Mouse (Mus musculus) forebrain, embryonic 16.5 days (tissue): Measurements from ENCODE around the gene Klhl36. TPM values are rescaled to one million over a fixed set of nuclear protein-coding genes. Genes with fewer than 3 reads are reported as not detected.

Experiments used
- ATAC-seq: fragments of 200-750 bp; cut with Nextera tagmentation; 2 replicates; pipeline ENCODE4 v1.8.0; 2017; ENCODE audit warnings: mild to moderate bottlenecking, moderate library complexity
- H3K27ac ChIP-seq: fragments of 300-500 bp; sonication (generic); 2 replicates; pipeline ENCODE4 v1.5.1; 2014; ENCODE audit warnings: low read length, control low read depth
- H3K27me3 ChIP-seq: fragments of 300-500 bp; sonication (generic); replicated peaks from 2 replicates; pipeline ENCODE4 v1.6.1; 2014; ENCODE audit warnings: low read length; ENCODE audit not compliant: control insufficient read depth, insufficient read depth
- H3K36me3 ChIP-seq: fragments of 300-500 bp; sonication (generic); 2 replicates; pipeline ENCODE4 v1.6.1; 2014; ENCODE audit not compliant: control insufficient read depth, insufficient read depth
- H3K4me1 ChIP-seq: fragments of 300-500 bp; sonication (generic); replicated peaks from 2 replicates; pipeline ENCODE4 v1.6.1; 2014; ENCODE audit warnings: low read length; ENCODE audit not compliant: control insufficient read depth, insufficient read depth
- H3K4me2 ChIP-seq: fragments of 300-500 bp; sonication (generic); 2 replicates; pipeline ENCODE4 v1.6.1; 2014; ENCODE audit warnings: mild to moderate bottlenecking, low read length, control low read depth
- H3K4me3 ChIP-seq: fragments of 300-500 bp; sonication (generic); replicated peaks from 2 replicates; pipeline ENCODE4 v1.5.1; 2014; ENCODE audit warnings: mild to moderate bottlenecking, low read length, control low read depth
- H3K9ac ChIP-seq: fragments of 300-500 bp; sonication (generic); replicated peaks from 2 replicates; pipeline ENCODE4 v1.6.1; 2014; ENCODE audit warnings: low read depth, low read length, control low read depth
- H3K9me3 ChIP-seq: fragments of 300-500 bp; sonication (generic); 2 replicates; pipeline ENCODE4 v1.6.1; 2016; ENCODE audit warnings: low read length; ENCODE audit not compliant: control insufficient read depth
- WGBS: fragments of 180-500 bp; shearing (Covaris S2); extraction: QIAGEN DNeasy Blood & Tissue Kit; methylation state at CpG from one replicate; pipeline ENCODE4 v1.1.7; 2014; 5-methylcytosine and 5-hydroxymethylcytosine counted together
- polyA plus RNA-seq: library from polyadenylated mRNA; unstranded; fragments of >200 nt; fragmentation: Nextera tagmentation; extraction: Ambion mirVana; gene quantifications from 2 replicates; pipeline ENCODE4 v1.2.1, GENCODE M21; 2015

Klhl36 gene
- polyA plus RNA-seq, 1 experiment from 2014 or later: 19.1 TPM

DNA sequence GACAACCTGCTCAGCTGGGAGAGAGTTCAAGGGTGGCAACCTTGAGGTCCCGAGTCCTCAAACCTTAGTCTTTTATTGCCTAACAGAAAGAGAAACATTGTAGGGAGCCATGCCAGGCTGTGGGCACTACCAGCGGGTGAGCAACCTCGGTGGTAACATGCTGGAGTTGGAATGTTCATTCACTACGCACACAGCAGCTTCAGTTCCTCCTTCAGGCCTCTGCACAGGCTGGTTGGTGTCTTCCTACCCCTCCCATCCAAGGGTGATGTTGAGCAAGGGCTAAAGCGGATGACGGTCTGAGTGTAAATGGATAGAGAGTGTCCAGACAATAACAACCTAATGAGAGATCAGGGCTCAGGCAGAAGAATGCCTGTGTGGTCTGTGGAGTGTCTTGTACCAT, 4.3 kb upstream of the Klhl36 start:
- Histone ChIP-seq H3K4me1 (peaks cover 8% of the 10 kb centered on the region), H3K27ac (no peak overlapping the region), H3K36me3 (no peaks in the 10 kb centered on the region), H3K9me3 (no peaks in the 10 kb centered on the region), H3K27me3 (no peaks in the 10 kb centered on the region), H3K9ac (no peak overlapping the region), H3K4me3 (no peak overlapping the region), H3K4me2 (no peak overlapping the region)
- ATAC-seq: no peak
- WGBS: 68% methylated on average over 6 of the region's 6 CpGs

DNA sequence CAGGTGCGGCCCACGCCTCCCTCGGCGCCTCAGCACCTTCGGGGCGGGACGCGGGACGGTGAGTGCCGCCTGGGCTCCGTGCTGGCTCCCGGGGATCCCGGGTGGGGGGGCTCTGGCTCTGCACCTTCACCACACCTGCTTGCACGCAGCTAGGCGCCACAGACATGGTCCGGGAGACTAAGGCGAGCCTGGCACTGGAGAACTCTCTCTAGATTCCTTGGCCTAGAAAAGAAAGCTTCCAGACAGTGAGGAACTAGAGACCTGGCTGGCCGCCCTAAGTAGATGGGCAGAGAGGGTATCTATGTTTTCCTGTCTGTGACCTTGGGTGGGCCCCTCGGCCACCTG, 296 bp downstream of the Klhl36 start:
- peak overlapping the region; percentile 90 for H3K9ac ChIP-seq
- no peaks in the 10 kb centered on the region for H3K27me3 ChIP-seq
- H3K36me3 ChIP-seq: no peaks in the 10 kb centered on the region
- WGBS: 0% methylated on average over 19 of the region's 19 CpGs
- peaks cover 14% of the 10 kb centered on the region for H3K4me1 ChIP-seq
- no peak; the same call in 1 of the 2 replicates for ATAC-seq
- H3K9me3 ChIP-seq: no peaks in the 10 kb centered on the region
- H3K4me2 ChIP-seq: peak overlapping the region; percentile 87
- H3K27ac ChIP-seq: peak overlapping the region; percentile 44; the same call in 1 of the 2 replicates
- H3K4me3 ChIP-seq: peak overlapping the region; percentile 77

DNA sequence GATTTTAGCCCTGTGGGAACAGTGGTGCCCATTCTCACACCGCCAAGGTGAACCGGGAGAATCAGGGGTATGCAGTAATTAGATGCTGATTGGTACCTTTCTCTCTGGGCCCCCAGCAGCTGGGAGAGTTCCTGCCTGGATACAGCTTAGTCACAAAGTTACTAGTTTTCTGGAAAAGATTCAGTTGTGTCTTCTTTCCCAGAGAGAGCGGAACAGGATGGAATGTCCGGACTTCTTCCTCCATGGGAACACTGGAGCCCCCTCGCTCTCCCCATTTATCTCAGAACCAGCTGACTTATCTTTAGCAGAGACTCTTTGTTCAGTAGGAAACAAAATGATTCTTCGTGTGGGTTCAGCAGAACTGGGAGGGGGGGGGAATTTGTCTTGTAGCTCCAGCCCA, 683 bp downstream of the Klhl36 start:
- no peaks in the 10 kb centered on the region for H3K9me3 ChIP-seq
- H3K4me3 ChIP-seq: peak overlapping the region; percentile 77
- ATAC-seq: 0 out of 2 replicates have a peak, but pooled peaks have one; percentile 2
- H3K4me2 ChIP-seq: peak overlapping the region; percentile 87
- WGBS: 10% methylated on average over 6 of the region's 6 CpGs
- peaks cover 14% of the 10 kb centered on the region for H3K4me1 ChIP-seq
- no peak overlapping the region for H3K27ac ChIP-seq
- H3K36me3 ChIP-seq: no peaks in the 10 kb centered on the region
- peak overlapping the region; percentile 90 for H3K9ac ChIP-seq
- H3K27me3 ChIP-seq: no peaks in the 10 kb centered on the region

DNA sequence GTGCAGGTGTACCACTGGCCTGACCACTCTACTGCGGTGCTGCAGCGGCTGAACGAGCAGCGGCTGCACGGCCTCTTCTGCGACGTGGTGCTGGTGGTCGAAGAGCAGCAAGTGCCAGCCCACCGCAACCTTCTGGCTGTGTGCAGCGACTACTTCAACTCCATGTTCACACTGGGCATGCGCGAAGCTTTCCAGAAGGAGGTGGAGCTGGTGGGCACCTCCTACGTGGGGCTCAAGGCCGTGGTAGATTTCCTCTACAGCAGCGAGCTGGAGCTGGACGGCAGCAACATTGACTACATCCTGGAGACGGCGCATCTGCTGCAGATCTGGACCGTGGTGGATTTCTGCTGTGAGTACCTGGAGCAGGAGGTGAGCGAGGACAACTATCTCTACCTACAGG, 7.5 kb downstream of the Klhl36 start:
- Histone ChIP-seq H3K36me3 (peaks cover 23% of the 10 kb centered on the region), H3K4me2 (no peak overlapping the region), H3K9me3 (peaks cover 3% of the 10 kb centered on the region; the same call in 1 of the 2 replicates), H3K27ac (no peak overlapping the region), H3K4me3 (no peak overlapping the region), H3K9ac (no peak overlapping the region), H3K4me1 (no peaks in the 10 kb centered on the region), H3K27me3 (no peaks in the 10 kb centered on the region)
- WGBS: 85% methylated on average over 20 of the region's 20 CpGs
- no peak for ATAC-seq

DNA sequence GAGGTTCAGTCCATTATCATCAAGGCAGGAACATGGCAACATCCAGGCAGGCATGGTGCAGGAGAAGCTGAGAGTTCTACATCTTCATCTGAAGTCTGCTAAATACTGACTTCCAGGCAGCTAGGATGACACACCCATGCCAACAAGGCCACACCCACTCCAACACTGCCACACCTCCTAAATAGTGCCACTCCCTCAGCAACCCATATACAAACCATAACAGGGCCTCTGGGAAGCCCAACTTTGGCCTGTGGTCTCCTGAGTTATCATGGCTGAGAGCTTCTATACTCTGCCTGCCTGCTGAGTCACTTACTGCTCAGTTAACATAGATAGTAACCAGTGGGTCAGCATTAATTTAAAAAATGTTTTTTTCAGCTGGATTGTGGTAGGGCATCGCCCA, 11.1 kb downstream of the Klhl36 start:
- no peak overlapping the region for H3K27ac ChIP-seq
- peaks cover 3% of the 10 kb centered on the region; the same call in 1 of the 2 replicates for H3K9me3 ChIP-seq
- no peak overlapping the region for H3K4me2 ChIP-seq
- peaks cover 23% of the 10 kb centered on the region for H3K36me3 ChIP-seq
- H3K4me1 ChIP-seq: no peaks in the 10 kb centered on the region
- no peaks in the 10 kb centered on the region for H3K27me3 ChIP-seq
- ATAC-seq: no peak
- WGBS: 93% methylated on average over 1 of the region's 1 CpGs
- H3K9ac ChIP-seq: no peak overlapping the region
- no peak overlapping the region for H3K4me3 ChIP-seq

DNA sequence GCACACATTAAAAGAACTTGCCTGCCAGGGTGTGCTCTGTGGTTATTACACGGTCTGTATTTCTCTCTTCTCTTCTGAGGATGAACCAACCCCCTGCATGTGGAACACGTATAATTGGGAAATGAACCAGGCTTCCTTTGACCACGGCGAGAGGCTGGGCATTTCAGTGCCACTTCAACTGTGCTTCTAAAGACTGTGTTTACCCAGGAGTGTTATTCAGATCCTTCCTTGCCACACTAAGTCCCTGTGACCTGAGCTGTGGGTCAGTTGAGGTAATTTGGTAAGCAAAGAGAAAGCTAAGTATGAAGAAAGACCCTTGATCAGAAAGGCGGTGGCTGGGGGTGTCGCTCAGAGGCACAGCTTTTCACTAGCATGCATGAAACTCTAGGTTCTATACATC, 19.2 kb downstream of the Klhl36 start:
- 74% methylated on average over 6 of the region's 6 CpGs for WGBS
- H3K4me2 ChIP-seq: no peak overlapping the region
- no peaks in the 10 kb centered on the region for H3K27me3 ChIP-seq
- H3K27ac ChIP-seq: no peak overlapping the region
- H3K9me3 ChIP-seq: no peaks in the 10 kb centered on the region
- H3K9ac ChIP-seq: no peak overlapping the region
- no peak overlapping the region for H3K4me3 ChIP-seq
- H3K4me1 ChIP-seq: 0 out of 2 replicates have a peak, but pooled peaks cover 2% of the 10 kb centered on the region
- ATAC-seq: no peak
- H3K36me3 ChIP-seq: no peaks in the 10 kb centered on the region

DNA sequence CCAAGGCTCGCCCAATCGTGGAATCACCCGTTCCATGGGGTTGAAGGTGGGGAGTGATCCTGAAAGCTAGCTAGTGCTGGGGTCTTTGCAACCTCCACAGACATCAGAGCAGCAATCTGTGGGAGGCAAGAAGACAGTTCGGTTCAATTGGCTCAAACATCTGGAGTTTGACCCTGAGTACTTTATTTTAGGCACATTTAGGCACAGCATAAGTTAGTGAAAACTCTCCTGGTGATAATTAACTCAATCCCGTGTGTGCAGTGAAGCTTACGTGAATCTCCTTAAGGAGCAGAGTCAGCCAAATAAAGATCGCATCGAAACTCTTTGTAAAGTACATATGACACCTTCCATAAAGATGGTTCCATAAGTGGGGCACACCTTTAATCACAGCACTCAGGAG, 19.9 kb downstream of the Klhl36 start:
- no peak for ATAC-seq
- Histone ChIP-seq H3K9me3 (no peaks in the 10 kb centered on the region), H3K4me2 (no peak overlapping the region), H3K36me3 (no peaks in the 10 kb centered on the region), H3K9ac (no peak overlapping the region), H3K27ac (no peak overlapping the region), H3K27me3 (no peaks in the 10 kb centered on the region), H3K4me3 (no peak overlapping the region), H3K4me1 (0 out of 2 replicates have a peak, but pooled peaks cover 2% of the 10 kb centered on the region)
- 74% methylated on average over 8 of the region's 8 CpGs for WGBS

DNA sequence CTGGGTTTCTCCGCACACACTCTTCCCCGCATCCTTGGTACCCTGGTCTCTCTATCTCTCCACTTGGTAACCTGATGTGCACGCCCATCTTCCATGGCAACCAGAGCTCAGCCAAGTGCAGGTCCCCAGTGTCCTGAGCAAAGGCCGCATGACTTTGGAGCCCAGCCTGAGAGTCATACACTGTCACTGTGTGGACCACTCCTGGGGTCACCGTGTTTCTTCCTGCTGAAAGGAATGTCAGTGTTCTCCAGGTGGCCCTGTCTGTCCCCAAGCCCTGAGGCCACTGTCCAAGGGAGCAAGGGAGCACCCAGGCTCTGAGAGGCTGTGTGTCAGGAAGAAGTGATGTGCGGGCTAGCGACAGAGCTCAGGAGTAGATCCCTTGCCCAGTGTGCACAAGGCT, 21.2 kb downstream of the Klhl36 start:
- no peak overlapping the region for H3K9ac ChIP-seq
- H3K27me3 ChIP-seq: no peaks in the 10 kb centered on the region
- no peak overlapping the region for H3K27ac ChIP-seq
- no peak for ATAC-seq
- no peaks in the 10 kb centered on the region for H3K36me3 ChIP-seq
- WGBS: 90% methylated on average over 7 of the region's 7 CpGs
- H3K4me1 ChIP-seq: peaks cover 8% of the 10 kb centered on the region; the same call in 1 of the 2 replicates
- no peak overlapping the region for H3K4me3 ChIP-seq
- no peaks in the 10 kb centered on the region for H3K9me3 ChIP-seq
- no peak overlapping the region for H3K4me2 ChIP-seq

DNA sequence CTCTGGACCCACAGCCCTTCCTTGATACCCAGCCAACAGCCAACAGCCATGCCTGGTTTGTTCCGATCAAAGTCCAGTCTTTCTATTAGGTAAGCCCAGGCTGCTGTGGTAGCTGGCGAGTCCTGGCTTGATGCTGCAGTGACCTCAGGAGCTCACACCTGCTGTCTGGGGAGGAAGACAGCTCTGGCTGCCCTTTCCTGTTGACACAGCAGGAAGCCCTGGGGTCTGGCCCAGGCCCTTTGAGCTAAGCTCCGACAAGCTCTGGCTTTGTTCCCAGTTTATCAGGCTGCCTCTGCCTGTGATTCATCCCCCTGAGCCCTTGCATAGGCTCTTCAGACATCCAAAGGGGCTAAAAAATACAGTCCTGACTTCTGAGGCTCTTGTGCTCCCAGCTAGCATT, 23.5 kb downstream of the Klhl36 start:
- Histone ChIP-seq H3K9ac (no peak overlapping the region), H3K4me1 (peaks cover 8% of the 10 kb centered on the region; the same call in 1 of the 2 replicates), H3K27me3 (no peaks in the 10 kb centered on the region), H3K4me2 (no peak overlapping the region), H3K27ac (no peak overlapping the region), H3K9me3 (no peaks in the 10 kb centered on the region), H3K36me3 (no peaks in the 10 kb centered on the region), H3K4me3 (no peak overlapping the region)
- 0 out of 2 replicates have a peak, but pooled peaks have one; percentile 15 for ATAC-seq
- WGBS: 31% methylated on average over 3 of the region's 3 CpGs

DNA sequence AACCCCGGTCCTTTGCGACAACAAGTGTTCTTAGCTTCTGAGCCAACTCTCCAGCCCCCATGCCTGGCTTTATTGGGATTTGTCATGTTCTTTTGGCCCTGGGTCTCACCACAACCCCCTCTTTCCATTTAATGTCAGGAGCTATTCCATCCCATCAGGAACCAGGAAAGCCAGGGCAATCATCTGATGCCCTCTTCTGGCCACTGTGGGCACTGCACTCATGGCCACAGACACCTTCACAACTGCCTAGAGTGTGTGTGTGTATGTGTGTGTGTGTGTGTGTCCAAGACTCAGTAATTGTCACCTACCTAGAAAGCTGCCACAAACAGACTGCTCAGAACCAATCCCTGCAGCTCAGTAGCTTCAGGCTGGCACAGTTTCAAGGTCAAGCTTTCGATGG, 25.1 kb downstream of the Klhl36 start:
- H3K4me1 ChIP-seq: peaks cover 8% of the 10 kb centered on the region; the same call in 1 of the 2 replicates
- H3K27me3 ChIP-seq: no peaks in the 10 kb centered on the region
- no peak overlapping the region for H3K27ac ChIP-seq
- no peaks in the 10 kb centered on the region for H3K9me3 ChIP-seq
- WGBS: 88% methylated on average over 3 of the region's 3 CpGs
- no peaks in the 10 kb centered on the region for H3K36me3 ChIP-seq
- no peak for ATAC-seq
- H3K4me2 ChIP-seq: no peak overlapping the region
- no peak overlapping the region for H3K9ac ChIP-seq
- H3K4me3 ChIP-seq: no peak overlapping the region
